Mouse (Mus musculus) spleen, postnatal 36 days (tissue): ENCODE measurements around the gene Hist1h3h.
"Not testable (repeated sequence)": the region's sequence is repeated elsewhere in the genome, so short reads cannot be mapped to it uniquely, and the experiment has no call there.

ENCODE experiments used
- DNase-seq, 2 experiments: peaks; one replicate each; pipeline ENCODE4 v3.0.0; 2022; ENCODE audit warnings: low spot score in 2 of 2, mixed read lengths in 1 of 2

The Hist1h3h gene

DNA sequence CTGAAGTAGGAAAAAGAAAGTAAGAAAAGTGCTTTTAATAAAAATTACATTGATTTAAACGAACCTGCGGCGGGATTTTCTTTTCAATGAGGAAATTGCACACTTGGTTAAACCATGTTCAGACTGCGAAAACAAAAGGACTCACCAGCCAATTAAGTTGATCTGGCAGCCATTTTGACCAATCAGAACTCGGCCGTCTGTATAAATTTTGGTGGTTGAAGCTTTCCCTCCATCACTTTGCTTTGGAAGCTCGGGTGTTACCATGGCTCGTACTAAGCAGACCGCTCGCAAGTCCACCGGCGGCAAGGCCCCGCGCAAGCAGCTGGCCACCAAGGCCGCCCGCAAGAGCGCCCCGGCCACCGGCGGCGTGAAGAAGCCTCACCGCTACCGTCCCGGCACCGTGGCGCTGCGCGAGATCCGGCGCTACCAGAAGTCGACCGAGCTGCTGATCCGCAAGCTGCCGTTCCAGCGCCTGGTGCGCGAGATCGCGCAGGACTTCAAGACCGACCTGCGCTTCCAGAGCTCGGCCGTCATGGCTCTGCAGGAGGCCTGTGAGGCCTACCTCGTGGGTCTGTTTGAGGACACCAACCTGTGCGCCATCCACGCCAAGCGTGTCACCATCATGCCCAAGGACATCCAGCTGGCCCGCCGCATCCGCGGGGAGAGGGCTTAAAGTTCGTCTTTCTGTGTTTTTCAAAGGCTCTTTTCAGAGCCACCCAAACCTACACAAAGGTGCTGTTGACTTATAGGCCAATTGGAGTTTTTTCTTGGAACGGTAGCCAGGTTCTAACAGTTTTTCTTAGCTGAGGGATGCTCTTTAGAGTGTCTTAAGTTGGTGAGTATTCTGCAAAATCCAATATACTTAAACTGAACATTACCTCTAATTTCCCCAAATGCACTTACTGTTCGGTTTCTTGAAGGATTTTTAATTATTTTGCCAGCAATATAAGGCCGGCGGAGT, at the start of gene Hist1h3h:
Gene Hist1h3h (plus strand): TSS at position 263 of the 961 bp plus-strand sequence.
- DNase-seq, result peak; percentile 88 to 91

DNA sequence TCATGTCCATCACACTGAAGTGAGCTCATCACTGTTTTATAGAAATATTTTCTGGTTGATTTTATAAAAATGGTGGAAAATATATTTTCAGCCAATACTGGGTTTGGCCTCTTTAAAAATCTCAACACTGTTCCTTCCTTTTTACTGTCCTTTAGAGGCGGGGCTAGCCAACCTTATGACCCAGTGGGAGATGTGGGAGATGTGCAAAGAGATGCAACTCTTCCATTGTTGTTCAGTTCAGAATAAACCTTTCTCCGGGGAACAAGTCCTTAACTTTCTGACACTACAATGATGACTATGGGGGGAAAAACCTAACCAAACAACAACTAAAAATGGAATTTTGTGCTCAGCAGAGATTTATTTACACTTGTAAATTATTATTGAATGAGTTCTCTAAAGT, 40.2 kb upstream of the Hist1h3h start, which contains the start of gene Olfr1360:
Gene Olfr1360 (minus strand): TSS at position 101 of the 400 bp plus-strand sequence.
- DNase-seq, result no peak

DNA sequence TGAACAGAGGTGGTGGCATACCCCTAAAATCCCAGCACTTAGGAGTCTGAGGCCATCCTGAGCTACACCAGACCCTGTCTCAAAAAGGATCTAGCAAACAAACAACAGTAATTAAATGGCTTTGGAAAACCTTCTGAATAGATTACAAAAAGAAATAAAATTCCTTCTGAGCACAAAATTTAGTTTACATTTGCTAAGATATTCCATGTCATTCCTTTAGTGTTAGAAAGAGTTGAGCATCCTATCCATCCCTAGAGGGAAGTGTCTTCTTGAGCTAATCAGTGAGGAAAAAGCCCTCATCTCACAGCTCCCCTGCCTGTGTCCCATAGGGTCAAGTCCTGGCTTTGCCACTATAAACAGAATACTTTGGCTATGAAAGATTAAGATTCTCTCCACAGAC, 19.6 kb upstream of the Hist1h3h start, which contains the start of gene Olfr1359:
Gene Olfr1359 (plus strand): TSS at position 301 of the 400 bp plus-strand sequence.
- no peak for DNase-seq

DNA sequence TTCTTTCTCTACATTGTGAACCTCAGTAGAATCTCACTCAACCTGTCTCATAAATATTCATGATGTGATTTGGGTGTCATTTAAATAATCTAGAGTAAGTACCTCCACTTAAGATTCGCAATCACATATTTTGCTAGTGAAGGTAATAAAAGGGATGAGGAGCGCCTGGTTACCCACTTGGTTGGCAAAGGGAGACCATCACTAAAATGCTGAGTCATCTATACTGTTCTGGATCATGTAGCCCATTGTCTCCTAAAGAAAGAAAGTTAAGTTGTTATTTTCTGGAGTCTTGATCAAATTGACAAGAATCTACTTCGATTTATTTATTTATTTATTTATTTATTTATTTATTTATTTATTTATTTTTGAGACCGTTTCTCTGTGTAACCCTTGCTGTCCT, 10.8 kb upstream of the Hist1h3h start:
- DNase-seq, result no peak

DNA sequence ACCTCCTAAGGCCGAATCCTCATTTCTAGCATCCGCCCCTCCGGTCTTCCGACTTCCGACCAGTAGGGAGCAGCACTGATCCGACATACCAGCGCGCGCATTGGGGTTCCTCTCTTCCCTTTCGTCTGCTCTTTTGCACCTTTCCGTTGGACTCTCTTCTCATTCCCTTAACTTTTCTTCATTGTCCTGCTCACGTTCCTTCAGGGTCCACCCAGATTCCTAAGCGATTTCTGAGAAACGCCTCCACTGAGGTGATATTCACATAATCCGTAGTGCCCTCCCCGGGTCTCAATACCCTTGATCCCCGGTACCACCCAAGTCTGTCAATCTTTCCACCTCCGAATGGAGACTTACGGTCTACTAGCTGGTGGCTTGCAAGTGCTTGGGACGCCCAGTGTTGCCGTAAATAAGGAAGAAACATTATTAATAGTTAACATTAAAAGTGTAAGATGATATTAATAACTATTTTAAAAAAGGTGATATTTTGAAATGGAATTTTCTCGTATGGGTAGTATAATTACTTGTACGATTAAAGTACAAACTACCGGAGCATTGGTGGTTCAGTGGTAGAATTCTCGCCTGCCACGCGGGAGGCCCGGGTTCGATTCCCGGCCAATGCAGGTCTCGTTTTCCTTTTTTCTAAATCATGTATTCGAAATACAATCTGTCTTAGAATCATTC, 7.3 kb upstream of the Hist1h3h start:
- DNase-seq, result peak; percentile 81 to 88

DNA sequence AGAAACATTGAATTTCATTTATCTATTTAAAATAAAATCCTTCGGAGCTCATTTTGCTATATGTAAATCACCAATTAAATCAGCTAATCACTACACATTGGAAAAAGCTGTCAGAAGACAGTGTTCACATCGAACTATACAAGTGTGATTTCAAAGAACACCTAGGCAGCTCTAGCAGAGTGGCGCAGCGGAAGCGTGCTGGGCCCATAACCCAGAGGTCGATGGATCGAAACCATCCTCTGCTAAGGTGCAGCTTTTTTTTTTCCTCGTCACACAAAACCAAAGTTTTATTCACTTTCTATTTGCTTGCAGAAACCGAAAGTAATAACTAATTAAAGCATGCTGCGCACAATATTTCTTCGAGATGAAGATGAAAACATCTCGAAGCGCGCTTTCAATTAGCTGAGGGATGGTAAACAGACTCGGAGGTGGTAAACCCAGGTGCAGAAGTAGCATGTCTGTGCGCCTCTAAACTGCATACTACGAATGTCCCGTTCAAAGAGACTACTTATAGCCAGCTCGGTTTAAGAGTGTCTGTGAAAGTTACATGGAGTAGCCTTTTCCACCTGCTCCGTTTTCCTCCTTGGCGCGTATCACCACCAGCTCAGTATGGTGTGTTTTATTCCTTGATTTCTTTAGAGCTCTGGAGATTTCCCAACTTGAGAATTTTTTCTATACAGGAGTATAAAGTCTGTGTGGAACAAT, 6.5 kb upstream of the Hist1h3h start:
- peak; percentile 78 to 84 for DNase-seq

DNA sequence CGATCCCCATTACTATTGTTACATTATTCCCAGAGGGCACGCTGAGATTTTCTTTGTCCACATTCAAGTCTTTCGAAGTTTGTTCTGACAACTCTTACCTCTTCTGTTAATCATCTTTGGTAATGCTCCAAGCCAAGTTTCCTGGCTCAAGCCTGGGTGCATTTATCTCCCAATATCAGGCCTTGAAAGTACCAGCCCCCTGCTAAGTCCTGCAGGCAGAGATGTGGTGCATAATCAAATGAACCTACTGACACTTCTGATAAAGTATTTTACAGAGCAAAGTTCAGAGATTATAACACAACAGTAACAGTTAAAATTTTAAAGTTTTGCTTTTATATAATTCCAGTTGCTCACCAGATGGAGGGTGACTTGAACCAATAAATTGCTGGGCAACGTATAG, 5.8 kb upstream of the Hist1h3h start:
- no peak for DNase-seq

DNA sequence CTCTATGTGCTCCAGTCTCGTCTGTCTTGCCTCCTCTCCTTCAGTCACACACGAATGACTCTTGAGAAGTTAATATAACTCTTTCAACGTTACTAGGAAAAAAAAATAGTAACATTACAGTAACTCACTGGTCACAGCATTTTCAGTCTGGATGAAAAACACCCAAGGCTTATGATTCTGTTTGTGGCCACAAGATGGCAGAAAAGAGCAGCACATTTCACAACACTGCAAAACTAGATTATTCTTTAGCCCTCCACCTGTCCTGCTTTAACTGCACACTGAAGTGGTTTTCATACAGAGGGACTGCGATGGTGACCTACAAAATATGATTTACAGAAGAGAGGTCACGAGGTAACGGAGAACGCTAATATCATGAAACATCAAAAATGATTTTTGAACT, 2.7 kb upstream of the Hist1h3h start:
- peak; percentile 58 to 77 for DNase-seq

DNA sequence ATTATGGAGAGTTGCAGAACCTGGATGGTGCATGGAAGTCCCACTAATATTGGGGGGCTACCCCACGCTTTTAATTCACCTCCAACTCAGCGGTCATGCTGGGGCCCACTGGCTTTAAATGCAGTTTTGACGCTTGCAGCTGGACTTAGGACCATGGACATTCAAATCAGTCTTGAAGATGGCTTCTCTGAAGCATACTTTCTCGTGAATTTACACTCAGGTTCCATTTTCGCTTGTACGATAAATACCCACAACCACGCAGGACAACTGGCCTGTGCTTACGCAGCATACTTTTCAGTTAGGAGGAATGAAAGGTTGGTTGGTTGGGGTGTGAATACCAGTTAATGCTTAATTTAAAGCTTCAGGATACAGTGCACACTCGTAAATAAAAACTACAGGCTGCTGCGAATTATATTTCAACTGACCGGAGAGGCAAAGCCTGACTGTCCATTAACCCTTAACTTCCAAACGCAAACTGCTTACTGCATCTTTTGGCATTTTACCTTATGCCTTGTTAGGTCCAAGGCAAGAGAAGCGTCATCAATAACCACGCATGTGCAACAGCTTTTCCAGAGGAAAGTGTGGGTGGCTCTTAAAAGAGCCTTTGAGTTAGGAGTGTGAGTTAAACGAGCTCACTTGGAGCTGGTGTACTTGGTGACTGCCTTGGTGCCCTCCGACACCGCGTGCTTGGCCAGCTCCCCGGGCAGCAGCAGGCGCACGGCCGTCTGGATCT, 2.2 kb upstream of the Hist1h3h start:
- DNase-seq, result no peak

DNA sequence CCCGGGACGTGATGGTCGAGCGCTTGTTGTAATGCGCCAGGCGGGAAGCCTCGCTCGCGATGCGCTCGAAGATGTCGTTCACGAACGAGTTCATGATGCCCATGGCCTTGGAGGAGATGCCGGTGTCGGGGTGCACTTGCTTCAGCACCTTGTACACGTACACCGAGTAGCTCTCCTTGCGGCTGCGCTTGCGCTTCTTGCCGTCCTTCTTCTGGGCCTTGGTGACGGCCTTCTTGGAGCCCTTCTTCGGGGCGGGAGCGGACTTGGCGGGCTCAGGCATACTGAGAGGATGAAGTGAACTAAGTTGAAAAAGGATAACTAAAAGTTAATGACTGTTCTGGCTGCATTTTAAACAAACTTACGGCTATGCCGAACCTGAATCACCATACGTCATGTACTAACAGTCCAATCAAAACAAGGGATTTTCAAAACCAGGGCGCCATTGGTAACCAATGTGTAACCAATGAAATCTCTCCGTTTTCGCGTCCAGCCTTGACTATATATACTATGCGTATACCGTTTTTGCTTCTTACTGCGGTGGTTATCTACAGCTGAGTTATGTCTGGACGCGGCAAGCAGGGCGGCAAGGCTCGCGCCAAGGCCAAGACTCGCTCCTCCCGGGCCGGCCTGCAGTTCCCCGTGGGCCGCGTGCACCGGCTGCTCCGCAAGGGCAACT, 1.5 kb upstream of the Hist1h3h start, which contains the start of the genes Hist1h2bl and Hist1h2ai:
Gene Hist1h2bl (minus strand): TSS at position 280 of the 676 bp plus-strand sequence.
Gene Hist1h2ai (plus strand): TSS at position 559 of the 676 bp plus-strand sequence.
- DNase-seq, result peak; percentile 89 to 95

DNA sequence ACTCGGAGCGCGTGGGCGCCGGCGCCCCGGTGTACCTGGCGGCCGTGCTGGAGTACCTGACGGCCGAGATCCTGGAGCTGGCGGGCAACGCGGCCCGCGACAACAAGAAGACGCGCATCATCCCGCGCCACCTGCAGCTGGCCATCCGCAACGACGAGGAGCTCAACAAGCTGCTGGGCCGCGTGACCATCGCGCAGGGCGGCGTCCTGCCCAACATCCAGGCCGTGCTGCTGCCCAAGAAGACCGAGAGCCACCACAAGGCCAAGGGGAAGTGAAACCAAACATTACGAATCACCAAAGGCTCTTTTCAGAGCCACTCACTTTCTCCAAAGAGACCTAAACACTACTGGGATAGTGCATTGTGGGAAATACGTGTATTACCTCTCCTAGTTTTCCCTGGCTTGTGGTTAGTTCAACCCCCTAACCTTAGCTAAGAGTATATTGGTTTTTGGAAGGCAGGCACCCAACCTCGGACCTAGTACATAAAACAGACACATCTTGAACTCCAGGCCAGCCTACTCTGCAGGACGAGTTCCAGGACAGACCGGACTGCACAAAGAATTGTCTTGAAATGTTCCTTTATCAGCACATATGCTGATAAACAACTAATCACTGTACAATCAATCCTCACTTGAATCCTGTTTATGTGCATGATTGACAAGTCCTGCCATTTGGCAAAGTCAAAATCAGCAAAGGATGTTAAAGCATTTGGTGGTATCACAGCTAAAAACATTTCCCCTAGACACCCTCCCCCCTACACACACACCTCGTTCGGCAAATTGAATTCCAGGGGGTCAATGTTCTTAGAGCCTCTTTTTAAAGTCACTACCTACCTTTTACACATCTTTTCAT, 693 bp upstream of the Hist1h3h start:
- peak; percentile 53 to 67 for DNase-seq

DNA sequence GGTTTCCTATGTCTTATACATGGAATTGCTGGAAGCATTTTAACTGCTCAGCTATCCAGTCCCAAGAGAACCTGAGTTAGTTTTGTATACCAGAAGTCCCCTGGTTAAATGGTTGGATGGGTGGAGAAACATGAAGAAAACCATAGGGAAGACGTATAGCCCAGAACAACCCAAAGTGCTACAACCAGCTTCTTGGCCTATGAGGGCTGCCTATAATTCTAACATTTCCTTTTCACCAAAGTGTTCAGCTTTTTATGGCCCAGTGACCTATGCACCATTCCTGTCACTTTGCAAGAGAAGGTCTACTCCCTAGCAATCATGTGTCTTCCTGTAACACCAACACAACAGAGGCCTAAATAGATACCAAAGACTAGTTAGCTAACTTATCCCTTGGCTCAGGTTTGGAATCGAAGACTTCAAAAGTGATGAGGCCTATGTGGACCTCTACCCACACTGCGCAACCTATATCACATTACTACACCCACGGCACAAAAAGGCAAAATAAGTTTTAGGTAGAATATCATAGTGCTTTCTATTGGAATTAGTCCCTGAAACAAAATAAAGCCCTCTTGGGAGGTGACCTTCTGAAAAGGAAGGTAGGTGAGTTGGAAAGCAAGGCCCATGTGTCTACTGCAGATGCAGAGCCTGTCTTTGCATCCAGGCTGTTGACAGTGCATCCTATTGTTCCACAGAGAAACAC, 1.1 kb downstream of the Hist1h3h start:
- DNase-seq, result no peak

DNA sequence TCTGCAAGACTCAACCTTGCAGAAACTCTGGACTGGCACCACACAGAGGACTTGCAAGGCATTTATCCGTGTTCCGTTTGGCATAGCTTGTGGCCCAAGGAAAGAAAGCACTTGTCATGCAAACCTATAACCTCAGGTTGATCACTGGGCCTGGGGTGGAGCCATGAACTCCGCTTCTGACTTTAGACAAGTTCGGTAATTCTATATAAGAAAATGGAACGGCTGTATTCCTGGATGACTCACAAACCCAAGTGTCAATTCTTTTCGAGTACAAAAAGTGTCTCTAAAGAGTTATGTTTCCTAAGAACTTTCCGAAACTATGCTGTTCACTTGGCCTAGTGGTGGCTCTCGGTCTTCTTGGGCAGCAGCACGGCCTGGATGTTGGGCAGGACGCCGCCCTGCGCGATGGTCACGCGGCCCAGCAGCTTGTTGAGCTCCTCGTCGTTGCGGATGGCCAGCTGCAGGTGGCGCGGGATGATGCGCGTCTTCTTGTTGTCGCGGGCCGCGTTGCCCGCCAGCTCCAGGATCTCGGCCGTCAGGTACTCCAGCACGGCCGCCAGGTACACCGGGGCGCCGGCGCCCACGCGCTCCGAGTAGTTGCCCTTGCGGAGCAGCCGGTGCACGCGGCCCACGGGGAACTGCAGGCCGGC, 3.8 kb downstream of the Hist1h3h start:
- not testable (repeated sequence) for DNase-seq

DNA sequence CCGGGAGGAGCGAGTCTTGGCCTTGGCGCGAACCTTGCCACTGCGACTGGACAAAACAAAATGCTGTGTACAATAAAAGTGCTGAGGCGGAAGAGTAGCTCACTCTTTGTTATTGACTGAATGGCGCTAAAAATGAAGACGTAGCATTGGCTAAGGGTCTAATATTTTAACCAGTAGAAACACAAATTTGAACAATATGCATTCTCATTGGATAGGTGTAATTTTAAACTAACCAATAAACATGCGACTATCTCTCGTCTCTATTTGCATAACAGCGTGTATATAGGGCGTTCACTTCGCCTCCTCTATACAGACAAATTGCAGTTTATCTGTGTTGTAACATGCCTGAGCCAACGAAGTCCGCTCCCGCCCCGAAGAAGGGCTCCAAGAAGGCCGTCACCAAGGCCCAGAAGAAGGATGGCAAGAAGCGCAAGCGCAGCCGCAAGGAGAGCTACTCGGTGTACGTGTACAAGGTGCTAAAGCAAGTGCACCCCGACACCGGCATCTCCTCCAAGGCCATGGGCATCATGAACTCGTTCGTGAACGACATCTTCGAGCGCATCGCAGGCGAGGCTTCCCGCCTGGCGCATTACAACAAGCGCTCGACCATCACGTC, 4.4 kb downstream of the Hist1h3h start, which contains the start of gene Hist1h2bm:
Gene Hist1h2bm (plus strand): TSS at position 288 of the 616 bp plus-strand sequence.
- DNase-seq, result peak; percentile 73 to 85

DNA sequence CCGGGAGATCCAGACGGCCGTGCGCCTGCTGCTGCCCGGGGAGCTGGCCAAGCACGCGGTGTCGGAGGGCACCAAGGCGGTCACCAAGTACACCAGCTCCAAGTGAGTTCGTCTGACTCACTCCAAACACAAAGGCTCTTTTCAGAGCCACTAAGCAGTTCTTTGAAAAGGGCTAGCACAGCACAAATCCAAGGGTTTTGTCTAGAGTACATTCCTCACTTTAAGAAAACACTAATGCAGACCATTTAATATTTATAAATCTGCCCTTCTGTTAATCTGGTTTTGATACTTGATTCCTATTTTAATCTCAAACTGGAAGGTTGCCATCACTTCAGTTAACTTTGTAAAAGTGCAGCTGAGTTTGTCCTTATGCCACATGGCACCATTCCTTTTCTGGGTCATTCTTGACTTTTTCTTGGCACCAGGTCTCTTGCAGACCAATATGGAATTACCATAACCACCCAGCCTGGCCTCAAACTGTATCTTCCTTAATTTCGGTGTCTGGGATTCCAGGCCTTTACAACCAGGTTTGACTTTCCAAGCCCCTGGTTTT, 5.0 kb downstream of the Hist1h3h start:
- DNase-seq, result no peak

DNA sequence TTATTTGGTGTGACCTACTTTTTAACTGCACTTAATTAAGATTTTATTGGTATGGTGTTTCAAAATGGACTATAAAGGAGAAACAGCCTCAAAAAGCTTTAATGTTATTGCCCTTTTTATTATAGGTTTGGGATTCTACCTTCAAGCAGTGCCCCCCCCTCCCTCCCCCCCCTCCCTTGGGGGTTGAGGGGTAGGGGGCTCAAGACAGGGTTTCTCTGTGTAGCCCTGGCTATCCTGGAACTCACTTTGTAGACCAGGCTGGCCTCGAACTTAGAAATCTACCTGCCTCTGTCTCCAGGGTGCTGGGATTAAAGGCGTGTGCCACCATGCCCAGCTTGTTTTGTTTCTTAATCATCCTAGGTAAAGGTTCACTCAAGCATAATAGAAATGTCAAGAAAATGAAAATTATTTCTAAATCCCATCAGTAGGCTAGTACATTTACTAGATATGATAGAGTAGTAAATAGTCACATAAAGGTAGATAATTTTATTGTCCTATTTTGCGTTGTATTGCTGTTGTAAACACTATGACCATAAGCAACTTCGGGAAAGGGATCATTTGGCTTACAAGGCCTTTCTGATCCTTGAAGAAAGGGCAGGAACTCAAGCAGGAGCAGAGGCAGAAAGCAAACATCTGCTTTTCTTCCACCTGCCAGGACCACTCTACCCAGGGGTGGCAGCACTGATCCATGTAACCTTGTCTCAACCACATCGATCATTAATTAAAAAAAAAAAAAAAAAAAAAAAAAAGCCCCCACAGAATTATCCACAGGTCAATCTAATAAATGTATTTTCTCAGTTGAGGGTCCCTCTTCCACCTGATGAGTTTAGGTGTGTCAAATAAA, 5.8 kb downstream of the Hist1h3h start:
- DNase-seq, result no peak
